Mouse (Mus musculus): ENCODE results near the gene Sema5a.

Gene Sema5a

DNA sequence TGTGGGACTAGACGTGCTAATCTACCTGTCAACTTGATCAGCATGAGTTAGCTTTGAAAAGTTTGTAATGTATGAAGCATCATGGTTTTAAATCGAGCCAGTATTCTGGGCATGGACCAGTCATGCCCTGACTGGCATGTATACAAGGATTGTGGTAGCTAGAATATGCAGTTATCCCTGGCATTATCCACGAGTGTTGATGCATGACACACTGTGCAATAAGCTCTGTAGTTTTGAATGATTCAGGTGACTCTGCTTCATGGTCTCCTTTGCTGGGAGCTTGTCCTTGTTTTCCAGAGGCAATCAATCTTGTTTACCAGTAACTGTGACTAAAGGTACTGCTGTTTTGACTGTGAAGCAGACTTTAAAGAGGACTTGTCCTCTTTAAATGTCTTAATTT is 293.5 kb downstream of the Sema5a start:
- in situ Hi-C loops (cut with MboI) = no loop called here

DNA sequence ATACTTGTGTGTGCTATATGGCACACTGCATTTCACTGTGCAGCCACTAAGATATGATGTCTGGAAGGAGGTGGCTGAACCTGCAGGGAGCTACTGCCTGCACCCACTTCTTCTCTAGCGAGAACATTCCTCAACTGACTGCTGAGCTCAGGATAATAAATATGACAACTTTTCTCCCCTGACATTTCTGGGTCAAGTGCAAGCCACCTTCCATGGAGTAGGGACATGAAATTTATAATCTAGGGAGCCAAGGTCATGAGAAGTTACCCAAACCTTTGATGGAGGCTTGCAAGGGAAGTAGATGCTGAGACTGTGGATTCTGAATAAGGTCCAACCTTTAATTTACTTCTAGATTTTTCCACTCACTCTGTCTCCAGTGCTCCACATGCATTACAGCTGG is 298.1 kb downstream of the Sema5a start:
- in situ Hi-C loops (cut with MboI) = no loop called here

DNA sequence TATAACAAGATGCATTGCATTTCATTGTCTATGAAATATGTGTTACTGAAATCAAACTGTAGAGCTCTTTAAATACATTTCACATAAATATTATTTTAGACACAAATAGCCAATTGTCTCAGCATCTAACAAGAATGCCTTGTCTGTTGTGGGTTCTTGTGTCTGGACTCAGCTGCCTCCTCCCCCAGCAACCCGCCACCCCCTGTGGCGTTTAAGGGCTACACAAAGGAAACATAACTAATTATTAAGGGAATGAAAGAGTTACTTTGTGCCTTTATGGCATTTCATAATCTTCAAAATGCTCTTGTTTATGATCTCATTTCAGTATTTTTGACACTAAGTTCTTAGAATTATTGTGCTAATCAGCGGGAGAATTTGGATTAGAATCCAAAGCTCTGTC is 298.6 kb downstream of the Sema5a start:
- in situ Hi-C loops (cut with MboI) = no loop called here

DNA sequence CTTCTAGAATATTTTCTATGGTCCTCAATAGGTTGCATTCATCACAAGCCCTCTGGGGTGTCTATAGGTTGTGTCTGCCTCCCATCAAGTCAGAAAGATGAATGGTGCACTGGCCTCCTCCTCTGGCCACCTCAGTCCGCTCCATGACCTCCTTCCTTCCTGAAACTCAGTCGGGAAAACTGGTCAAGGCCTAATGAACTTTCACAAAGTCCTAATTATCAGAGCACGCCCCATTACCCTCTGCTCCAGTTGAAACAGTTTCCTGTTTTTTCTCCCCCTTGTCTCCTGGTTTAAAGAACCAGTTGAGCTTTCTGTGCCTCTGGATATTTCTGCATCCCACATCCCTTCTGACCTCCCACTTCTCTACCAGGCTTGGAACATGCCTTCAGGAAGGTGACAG is 300.8 kb downstream of the Sema5a start:
- in situ Hi-C loops (cut with MboI) = no loop called here

DNA sequence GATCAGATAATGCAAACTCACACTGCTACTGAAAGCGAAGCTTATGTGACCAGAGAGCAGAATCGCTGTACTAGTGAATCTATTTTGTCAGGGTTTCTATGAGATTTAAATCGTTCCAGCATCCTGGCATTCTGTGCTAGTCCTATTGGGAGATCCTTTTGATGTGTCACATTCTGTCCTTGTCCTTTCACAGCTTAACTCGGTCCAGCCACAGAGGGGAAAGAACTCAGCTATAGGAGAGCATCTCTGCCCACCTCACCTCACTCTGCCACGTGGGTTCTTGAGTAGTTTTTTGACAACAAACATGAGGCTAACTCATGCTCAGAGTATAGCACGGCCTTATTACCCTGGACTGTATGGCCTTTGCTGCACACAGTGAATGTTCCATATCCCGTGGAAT is 302.1 kb downstream of the Sema5a start:
- in situ Hi-C loops (cut with MboI) = no loop called here

DNA sequence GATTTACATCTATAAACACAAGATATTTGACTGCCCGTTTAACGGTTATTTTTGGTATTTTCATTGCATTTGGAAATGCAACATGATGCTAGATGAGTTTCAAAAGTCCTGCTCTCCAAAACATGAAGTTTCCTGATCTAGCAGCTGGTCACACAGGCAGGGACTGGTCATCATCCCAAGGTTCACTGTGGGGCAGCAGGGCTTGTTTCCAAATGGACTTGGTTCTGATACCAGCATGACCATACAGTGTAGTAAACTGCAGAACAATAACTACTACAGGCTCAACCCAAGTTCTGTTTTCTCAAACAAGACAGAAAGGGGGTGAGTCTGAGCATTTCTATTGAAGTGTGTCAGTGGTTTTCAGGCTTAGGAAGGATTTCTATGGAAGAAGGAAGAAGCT is 314.3 kb downstream of the Sema5a start:
- in situ Hi-C loops (cut with MboI) = no loop called here

DNA sequence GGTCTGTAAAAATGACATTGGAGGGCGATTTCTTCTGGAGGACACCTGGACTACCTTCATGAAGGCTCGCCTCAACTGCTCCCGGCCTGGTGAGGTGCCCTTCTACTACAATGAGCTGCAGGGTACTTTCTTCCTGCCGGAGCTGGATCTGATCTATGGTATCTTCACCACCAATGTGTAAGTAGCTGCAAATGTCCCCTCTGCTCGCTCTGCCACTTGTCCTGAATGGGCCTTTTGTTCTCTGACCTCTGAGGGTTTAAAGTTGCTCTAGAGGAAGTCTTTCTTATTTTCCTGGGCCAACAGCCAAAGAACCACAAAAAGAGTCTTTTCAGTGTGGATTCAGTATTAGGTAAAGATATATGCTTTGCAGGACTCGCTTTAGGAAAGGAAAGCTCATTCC is 318.0 kb downstream of the Sema5a start:
- in situ Hi-C loops (cut with MboI) = no loop called here

DNA sequence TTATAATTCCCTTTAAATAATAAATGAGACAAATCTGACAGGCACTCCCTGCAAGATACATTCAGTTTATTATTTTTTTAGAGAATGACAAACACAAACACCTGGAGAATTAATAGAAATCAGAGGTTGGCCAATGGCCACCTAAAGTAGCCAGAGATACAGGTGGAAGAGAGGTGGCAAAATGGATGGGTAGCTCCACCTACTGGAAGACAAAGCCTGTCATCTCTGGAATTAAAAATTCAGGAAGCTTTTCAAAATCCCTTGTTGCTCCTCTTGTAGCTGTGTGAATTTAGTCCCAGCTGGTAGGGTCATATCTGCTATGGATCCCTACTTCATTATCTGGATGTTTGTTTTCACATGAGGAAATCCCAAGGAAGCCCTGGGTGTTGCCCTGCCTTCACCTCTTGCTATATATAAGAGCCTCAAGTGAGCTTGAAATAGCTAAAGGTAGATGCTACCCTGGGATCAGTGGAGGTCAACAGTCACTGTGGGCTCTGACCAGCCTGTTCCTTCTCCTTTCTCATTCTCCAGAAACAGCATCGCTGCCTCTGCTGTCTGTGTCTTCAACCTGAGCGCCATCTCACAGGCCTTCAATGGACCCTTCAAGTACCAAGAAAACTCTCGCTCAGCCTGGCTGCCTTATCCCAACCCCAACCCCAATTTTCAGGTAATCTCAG is 323.7 kb downstream of the Sema5a start:
- in situ Hi-C loops (cut with MboI) = no loop called here

DNA sequence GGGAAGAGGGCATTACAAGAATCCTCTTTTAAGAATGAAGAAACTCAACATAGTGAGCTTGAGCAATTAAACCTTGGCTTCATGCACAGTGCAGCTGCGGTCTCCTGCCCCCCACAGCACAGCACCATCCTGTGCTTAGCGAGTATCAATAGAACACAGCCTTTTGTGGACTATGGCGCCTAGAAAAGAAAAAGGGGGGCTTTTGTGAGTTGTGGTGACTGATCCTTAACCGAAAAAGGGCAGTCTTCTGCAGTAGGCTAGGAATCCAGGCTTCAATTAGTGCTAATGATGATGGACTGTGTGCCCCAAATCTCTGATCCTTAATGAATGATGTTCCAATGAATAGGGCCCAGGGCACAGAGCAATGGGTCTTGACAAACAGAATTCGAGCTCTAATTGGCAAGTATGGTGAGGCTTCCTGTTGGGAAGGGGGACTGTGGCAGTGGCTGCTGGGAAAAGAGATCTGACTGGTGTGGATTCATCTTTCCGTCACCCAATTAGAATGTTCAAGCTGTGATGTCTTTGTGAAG is 324.3 kb downstream of the Sema5a start:
- in situ Hi-C loops (cut with MboI) = no loop called here

DNA sequence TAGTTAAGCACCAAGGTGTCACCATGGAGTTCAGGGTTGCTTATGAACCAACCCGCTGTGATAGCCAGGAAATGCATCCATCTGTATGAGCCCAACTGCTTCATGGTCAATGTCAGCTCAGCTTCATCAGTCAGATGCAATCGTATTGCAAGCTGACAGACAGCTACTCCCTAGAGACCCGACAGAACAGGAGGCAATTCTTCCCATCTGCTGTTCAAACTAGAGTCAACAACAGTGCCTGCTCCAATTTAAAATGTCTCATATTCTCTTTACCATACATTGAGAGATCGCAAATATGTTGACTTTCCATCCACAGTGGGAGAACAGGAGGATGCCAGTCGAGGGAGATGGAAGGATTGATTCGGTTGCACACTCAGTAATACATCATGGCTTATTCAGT is 329.7 kb downstream of the Sema5a start:
- in situ Hi-C loops (cut with MboI) = no loop called here

DNA sequence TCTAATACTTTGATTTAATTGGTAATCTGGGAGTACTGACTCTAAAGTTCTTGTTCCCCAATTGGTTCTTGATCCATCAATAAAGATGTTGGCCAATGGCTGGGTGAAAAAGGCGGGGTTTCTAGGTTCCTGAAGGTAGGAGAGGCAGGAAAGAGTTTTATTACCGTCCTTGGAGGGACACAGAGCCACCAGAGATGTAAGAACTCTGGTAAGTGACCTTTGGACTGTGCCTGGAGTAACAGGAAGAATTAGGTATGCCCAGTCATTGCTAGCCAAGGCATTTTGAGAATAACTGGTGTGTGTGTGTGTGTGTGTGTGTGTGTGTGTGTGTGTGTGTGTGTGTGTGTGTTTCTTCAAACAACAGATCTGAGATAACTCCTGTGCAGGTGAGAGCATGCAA is 330.6 kb downstream of the Sema5a start:
- in situ Hi-C loops (cut with MboI) = no loop called here

DNA sequence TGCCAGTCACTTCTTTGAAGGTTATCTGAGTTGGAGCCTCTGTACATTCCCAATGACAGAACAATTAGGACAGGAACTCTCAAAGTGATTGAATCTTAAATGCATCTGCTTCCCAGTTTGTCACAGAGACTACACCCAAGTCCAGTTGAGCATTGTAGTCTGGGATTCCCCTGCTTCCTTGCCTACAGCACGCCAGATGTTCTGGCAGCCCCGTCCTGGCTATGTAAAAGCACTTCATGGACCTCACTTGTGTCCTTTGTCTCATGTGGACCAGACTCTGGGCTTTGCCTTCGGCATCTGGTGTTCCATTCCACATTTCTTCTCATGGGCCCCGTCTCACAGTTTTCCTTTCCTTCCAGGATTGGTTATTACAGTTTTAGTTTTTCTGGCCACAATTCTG is 334.7 kb downstream of the Sema5a start:
- in situ Hi-C loops (cut with MboI) = no loop called here

DNA sequence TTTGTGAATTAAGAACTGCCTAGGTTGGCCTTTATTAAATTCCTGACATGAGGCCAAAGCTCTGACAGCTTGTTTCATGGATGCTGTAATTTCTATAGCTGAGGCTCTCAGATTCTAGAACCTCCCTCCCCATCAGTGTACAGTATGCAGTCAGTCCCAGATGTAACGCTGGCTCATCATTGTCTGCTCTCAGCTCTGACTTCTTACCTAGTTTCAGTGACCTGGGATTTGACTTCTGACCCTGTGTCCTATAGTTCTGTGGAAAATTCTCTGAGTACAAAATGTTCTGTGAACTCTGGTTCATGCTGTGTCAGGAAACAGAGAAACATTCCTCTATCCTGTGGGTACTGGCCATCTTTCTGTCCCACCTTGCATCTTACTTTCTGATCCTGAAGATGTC is 346.0 kb downstream of the Sema5a start:
- in situ Hi-C loops (cut with MboI) = no loop called here

DNA sequence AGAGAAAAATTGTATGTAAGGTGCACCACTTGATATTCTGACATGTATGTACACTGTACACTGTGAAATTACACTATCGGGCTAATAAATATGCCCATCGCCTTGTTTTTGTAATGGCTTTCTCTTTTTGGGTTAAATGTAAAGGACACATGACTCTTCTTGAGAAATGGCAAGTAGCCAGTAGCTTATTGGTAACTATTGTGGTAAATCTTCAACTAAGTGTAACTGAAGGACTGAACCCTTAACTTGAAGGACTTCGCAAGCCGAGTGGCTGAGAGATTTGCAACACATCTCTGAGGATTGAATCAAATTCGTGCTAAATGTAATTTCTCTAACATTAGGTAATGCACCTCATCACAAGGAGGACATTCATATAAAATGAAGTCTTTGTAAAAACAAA is 349.1 kb downstream of the Sema5a start:
- in situ Hi-C loops (cut with MboI) = no loop called here

DNA sequence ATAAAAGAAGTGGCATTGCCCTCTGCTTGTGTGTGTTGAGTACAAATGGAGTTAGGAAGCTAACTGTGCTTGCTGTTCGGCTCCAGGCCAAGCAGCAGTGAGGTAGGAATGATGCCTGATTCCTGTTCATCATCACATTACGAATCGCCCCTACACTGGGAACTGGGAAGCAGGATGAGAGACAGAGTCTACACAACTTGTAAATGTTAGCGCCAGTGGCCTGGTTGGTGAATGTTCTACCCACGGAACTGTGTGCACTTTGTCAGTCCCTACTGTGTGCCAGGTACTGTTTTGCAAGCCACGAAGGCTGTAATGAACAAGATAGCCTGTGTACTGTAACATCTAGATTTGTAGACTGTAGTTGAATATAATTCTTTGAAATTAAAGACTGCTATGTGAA is 352.0 kb downstream of the Sema5a start:
- in situ Hi-C loops (cut with MboI) = no loop called here

DNA sequence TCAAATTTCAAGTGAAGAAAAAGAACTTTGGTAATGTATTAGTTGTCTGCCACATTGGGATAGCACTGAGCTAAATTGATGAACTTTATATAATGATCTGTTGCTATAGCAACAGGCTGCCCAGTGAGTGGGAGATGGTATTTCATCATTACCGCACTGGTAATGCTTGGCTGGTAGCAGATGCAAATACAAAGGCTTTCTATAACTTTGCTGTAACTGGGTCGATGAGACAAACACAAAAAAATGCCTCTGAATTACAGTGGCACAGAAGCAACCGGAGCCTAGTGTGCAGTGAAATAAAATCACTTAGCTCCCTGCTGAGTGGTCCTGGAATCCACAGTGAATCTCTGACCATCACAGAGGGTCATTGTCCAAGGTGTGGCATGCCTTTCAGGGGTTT is 352.6 kb downstream of the Sema5a start:
- in situ Hi-C loops (cut with MboI) = no loop called here

DNA sequence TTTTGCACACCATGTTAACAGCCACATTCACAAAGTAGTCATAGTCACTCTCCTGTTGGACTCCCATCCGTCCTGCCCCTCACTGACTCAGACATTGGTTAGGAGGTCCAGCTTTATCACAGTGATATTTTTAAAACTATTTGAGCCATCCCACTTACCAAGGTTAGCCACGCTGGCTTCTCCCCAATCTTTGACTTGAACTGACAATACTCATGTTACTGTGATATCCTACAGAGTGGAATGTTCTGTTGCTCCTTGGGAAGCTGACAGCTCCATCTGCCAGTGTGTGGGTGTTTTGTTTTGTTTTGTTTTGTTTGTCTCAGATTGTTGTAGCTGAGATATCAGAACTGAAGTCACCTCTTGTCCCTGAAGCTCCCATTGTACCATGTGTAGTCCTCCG is 362.6 kb downstream of the Sema5a start:
- in situ Hi-C loops (cut with MboI) = no loop called here

DNA sequence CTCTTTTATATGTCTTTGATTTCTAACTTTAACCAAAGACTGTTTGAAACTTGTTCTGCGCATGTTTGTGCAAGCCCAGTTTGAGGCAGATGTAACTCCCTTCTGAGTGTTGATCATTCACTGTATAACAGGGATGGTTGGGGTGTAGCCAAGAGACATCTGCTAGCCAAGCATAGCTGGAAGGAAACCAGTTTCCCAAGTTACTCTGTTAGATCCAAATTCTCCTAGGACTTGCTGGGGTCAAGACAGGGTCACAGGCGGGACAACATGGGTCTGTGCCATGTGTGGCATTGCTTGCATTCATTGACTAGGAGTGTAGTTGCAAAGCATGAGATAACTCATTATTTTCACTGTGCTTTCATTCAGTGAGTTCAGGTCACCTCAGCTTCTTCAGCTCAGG is 366.2 kb downstream of the Sema5a start:
- in situ Hi-C loops (cut with MboI) = no loop called here

DNA sequence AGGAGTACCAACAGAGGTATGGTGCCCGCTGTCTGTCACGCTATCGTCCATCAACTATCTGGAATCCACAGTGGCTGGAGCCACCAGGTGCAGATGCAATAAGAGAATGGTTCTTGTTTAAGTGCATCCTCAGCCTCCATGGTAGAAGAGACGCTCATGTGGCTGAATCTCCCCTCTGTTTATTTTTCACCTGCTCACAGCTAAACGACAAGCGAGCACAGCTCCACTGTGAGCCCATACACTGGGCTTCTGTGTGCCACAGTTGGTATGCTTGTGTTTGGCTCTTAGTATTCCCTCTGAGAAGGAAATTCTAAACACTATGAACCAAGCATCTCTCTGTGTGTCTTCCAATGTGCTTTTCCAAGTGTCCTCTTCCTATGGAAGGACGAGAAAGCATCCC is 366.6 kb downstream of the Sema5a start:
- in situ Hi-C loops (cut with MboI) = no loop called here

DNA sequence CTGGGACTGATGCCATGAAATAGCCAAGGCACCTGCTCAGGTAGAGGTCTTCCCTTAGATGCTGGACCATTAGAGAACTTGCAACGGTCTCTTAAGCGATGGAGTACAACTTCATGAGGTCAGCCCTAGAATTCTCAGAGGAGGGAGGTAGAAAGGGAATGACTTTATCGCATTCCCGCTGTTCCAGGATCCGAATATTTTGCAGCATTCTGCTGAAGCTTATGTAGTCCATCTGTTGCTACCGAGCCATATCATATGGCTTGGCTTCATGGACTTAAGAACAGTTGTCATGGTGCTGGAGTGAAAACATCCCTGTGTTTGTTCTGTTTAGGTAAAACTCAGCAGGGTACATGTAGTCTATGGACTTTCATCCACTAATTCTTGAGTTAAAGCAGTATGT is 369.1 kb downstream of the Sema5a start:
- in situ Hi-C loops (cut with MboI) = no loop called here

DNA sequence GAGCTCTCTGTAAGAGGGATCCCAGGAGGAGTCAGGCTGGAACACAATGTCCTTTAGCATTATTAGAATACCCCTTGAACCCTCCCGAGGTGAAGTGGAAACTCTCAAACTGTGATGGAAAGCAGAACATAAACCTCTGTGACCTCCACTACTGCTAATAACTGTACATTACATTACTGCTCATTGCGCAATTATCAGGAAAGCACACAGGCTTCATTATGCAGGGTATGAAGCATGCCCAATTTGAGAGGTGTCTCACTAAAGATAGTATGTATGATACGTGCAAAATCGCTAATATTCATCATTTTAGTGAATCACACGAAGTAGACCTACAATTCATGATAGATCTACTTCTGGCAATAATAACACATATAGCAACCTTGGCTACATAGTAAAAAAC is 371.2 kb downstream of the Sema5a start:
- in situ Hi-C loops (cut with MboI) = no loop called here

DNA sequence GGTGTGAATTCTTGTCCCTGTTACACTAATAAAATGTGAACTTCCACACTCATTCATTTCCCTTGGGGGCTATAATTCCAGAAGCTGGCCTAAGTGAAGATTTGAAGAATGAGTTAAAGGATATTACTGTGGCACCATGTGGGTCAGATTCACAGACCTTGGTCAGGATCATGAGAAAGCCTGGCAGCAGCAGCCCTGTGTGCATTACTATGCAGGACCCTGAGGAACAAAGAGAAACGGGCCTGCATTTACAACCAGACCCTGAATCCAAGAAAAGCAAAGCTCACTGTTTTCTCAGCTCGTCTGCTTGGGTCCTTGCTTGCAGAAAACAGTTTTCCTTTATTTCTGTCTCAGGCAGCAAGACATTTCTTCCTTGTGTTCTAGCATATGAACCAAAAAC is 374.6 kb downstream of the Sema5a start:
- in situ Hi-C loops (cut with MboI) = no loop called here

DNA sequence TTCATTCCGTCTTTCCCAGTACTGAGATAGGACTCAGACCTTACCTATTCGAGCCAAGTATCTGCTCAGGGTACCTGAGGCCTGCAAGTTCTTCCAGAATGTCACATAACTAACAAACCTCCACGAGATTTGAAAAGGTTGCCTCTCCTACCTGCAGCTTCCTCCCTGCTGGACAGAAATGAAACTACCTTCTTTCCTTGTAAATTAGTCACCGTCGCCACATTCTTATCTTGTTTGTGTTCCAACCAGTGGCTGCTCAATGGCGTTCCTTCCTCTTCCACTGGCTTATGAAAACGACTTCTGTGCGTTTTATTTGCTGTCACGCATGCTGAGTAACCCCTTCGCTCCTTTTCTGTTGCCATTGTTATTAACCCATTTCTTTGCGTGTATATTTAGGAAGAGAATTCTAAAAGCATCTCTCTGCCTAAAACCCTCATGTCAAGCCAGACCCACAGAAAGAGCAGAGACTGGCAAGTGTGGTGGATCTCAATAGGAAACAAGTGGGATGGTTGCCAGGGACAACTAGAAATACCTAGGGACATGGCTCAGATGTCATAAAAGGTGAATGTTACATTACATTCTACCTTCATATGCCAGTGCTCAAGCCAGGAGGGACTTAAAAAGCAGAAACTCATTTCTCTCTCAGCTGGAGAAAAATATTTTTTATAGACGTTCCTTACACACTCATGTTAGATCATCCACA is 378.6 kb downstream of the Sema5a start:
- in situ Hi-C loops (cut with MboI) = no loop called here

DNA sequence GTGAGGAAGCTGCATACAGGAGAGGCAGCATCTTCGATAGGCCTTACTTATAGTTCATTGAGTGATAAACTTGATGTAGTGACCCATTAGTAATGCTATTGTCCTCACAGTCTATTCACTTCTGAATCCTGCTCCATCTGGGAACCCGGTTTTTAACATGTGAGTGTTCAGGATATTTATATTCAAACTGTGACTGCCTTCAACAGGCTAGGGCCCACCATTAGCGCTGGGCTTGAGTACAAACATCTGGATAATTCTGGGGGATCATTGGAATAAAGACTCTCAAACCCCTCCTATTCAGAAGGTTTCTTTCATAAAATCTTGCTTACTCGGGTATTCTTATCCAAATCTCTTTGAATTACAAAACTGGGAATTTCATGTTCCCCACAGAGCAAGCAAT is 379.5 kb downstream of the Sema5a start:
- in situ Hi-C loops (cut with MboI) = no loop called here

Data from mature B cell (primary cell).